Mouse (Mus musculus) liver, embryonic 16.5 days (tissue): Measurements from ENCODE around the gene Spindoc. TPM values are rescaled to one million over a fixed set of nuclear protein-coding genes. Genes with fewer than 3 reads are reported as not detected.
"Not testable (repeated sequence)": the region's sequence is repeated elsewhere in the genome, so short reads cannot be mapped to it uniquely, and the experiment has no call there.

Experiments
- ATAC-seq: fragments of 200-750 bp; cut with Nextera tagmentation; 2 replicates; pipeline ENCODE4 v1.8.0; 2017; ENCODE audit warnings: low read depth, mild to moderate bottlenecking, moderate number of reproducible peaks, moderate library complexity
- H3K27ac ChIP-seq: fragments of 300-500 bp; sonication (generic); 2 replicates; pipeline ENCODE4 v1.5.1; 2014; ENCODE audit warnings: mild to moderate bottlenecking, low read length
- H3K27me3 ChIP-seq: fragments of 300-500 bp; sonication (generic); 2 replicates; pipeline ENCODE4 v1.6.1; 2014; ENCODE audit warnings: low read depth, low read length, mixed read lengths; ENCODE audit not compliant: control insufficient read depth, insufficient read depth
- H3K36me3 ChIP-seq: fragments of 300-500 bp; sonication (generic); 2 replicates; pipeline ENCODE4 v1.6.1; 2014; ENCODE audit warnings: mild to moderate bottlenecking; ENCODE audit not compliant: control insufficient read depth, insufficient read depth
- H3K4me1 ChIP-seq: fragments of 300-500 bp; sonication (generic); 2 replicates; pipeline ENCODE4 v1.6.1; 2014; ENCODE audit warnings: low read depth, low read length, mixed read lengths; ENCODE audit not compliant: control insufficient read depth
- H3K4me2 ChIP-seq: fragments of 300-500 bp; sonication (generic); 2 replicates; pipeline ENCODE4 v1.6.1; 2014; ENCODE audit warnings: low read depth, low read length, mixed read lengths
- H3K4me3 ChIP-seq: fragments of 300-500 bp; sonication (generic); 2 replicates; pipeline ENCODE4 v1.5.1; 2014; ENCODE audit warnings: low read depth, mild to moderate bottlenecking, low read length
- H3K9ac ChIP-seq: fragments of 300-500 bp; sonication (generic); 2 replicates; pipeline ENCODE4 v1.6.1; 2014; ENCODE audit warnings: low read depth, low read length
- H3K9me3 ChIP-seq: fragments of 300-500 bp; sonication (generic); replicated peaks from 2 replicates; pipeline ENCODE4 v1.6.1; 2016; ENCODE audit warnings: low read length; ENCODE audit not compliant: control insufficient read depth
- WGBS: fragments of 180-500 bp; shearing (Covaris S2); extraction: QIAGEN DNeasy Blood & Tissue Kit; methylation state at CpG from one replicate; pipeline ENCODE4 v1.1.7; 2014; ENCODE audit not compliant: insufficient replicate concordance; 5-methylcytosine and 5-hydroxymethylcytosine counted together
- polyA plus RNA-seq: library from polyadenylated mRNA; unstranded; fragments of >200 nt; fragmentation: Nextera tagmentation; extraction: Ambion mirVana; gene quantifications from 2 replicates; pipeline ENCODE4 v1.2.1, GENCODE M21; 2015

The Spindoc gene
- polyA plus RNA-seq, 1 experiment from 2014 or later = 2.8 TPM

DNA sequence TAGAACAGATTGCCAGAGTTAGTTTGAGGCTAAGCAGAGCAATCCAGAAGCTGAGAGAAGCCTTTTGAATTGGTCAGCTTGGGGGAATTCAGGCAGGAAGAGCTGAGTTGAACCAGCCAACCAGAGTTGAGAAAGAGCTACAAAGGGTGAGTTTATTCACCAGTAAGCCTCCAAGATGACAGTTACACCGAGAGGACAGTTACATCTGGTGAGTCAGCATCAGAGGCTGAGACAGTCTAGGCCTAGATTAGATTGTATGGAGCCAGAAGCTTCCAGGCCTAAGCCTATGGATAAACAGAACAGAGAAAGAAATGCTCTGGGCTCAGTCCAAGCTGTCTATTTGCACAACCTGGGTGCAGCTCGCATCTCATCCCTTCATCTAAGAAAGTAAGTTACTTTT lies 5.2 kb downstream of the Spindoc start:
- ATAC-seq = no peak
- no peaks in the 10 kb centered on the region for H3K9me3 ChIP-seq
- 47% methylated on average over 2 of the region's 2 CpGs for WGBS
- no peak overlapping the region for H3K9ac ChIP-seq
- no peaks in the 10 kb centered on the region; the same call in 1 of the 2 replicates for H3K36me3 ChIP-seq
- no peaks in the 10 kb centered on the region for H3K27me3 ChIP-seq
- H3K4me2 ChIP-seq = no peak overlapping the region
- no peak overlapping the region for H3K27ac ChIP-seq
- H3K4me3 ChIP-seq = no peak overlapping the region
- peaks cover 7% of the 10 kb centered on the region for H3K4me1 ChIP-seq

DNA sequence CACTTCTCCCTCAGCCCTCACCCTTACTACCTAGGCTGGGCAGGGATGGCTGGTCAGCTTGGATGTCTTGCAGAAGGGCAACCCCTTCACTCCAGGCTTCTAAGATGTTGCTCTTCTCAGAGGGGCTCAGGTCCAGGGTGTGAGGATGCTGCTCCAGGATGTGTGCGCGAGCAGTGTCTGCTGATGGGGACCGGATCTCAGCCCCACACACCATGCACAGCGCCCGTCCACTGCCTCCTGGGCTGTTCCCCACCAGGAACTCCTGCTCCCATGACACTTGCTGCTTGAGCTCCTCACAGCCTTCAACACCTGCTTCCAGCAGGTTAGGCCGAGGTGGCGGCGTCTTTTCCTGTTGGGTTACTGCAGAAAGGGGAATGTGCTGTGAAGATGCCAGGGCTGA lies 8.3 kb downstream of the Spindoc start:
- no peak overlapping the region for H3K9ac ChIP-seq
- no peak overlapping the region for H3K4me3 ChIP-seq
- no peak overlapping the region for H3K27ac ChIP-seq
- WGBS = 84% methylated on average over 8 of the region's 8 CpGs
- H3K4me2 ChIP-seq = no peak overlapping the region
- peaks cover 3% of the 10 kb centered on the region for H3K36me3 ChIP-seq
- ATAC-seq = no peak
- H3K9me3 ChIP-seq = no peaks in the 10 kb centered on the region
- H3K4me1 ChIP-seq = no peaks in the 10 kb centered on the region
- H3K27me3 ChIP-seq = no peaks in the 10 kb centered on the region

DNA sequence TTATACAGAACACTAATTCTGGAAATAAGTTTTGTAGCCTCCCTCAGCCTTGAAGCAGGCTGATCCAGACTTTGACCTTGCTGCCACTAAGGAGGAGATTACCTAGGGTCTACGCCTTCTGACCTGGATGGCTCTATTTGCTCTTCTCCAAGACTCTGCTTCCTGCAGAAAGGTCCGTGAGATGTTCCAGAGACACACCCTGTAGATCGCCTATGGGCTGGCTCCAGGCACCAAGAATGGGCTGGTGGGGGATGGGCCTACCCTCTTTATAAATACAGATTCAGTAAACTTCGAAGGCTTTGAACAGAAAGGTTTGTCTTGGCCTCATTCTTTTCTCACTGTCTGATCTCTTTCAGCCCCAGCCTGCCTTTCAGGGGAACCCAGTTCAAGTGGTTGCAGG lies 13.3 kb downstream of the Spindoc start:
- H3K9me3 ChIP-seq, H3K4me1 ChIP-seq, H3K27ac ChIP-seq, H3K27me3 ChIP-seq, ATAC-seq, H3K9ac ChIP-seq, H3K36me3 ChIP-seq, H3K4me2 ChIP-seq, H3K4me3 ChIP-seq: not testable (repeated sequence)
- WGBS = 63% methylated on average over 4 of the region's 4 CpGs

DNA sequence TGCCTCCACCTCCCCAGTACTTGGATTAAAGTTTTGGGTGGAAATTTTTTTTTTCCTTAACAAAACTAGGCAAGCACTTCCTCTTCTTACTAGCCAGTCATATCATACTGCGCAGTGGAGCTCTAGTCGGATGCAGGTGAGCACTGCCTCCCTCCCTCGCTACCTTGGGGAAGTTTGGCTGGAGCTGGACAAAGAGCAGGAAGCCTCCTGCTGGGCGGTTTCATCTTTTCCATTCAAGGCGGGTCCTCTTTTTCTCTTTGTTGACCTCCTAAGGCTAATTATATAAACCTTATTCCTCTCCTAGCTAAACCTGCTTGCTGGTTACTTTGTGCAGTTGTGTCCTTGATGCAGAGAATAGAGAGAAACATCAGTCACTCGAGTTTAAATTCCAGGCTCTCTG lies 29.2 kb downstream of the Spindoc start:
- H3K27ac ChIP-seq = no peak overlapping the region
- no peaks in the 10 kb centered on the region for H3K36me3 ChIP-seq
- H3K4me3 ChIP-seq = no peak overlapping the region
- H3K4me2 ChIP-seq = no peak overlapping the region
- no peak for ATAC-seq
- no peak overlapping the region for H3K9ac ChIP-seq
- H3K9me3 ChIP-seq = no peaks in the 10 kb centered on the region
- 50% methylated on average over 6 of the region's 6 CpGs for WGBS
- H3K4me1 ChIP-seq = no peaks in the 10 kb centered on the region
- H3K27me3 ChIP-seq = no peaks in the 10 kb centered on the region

DNA sequence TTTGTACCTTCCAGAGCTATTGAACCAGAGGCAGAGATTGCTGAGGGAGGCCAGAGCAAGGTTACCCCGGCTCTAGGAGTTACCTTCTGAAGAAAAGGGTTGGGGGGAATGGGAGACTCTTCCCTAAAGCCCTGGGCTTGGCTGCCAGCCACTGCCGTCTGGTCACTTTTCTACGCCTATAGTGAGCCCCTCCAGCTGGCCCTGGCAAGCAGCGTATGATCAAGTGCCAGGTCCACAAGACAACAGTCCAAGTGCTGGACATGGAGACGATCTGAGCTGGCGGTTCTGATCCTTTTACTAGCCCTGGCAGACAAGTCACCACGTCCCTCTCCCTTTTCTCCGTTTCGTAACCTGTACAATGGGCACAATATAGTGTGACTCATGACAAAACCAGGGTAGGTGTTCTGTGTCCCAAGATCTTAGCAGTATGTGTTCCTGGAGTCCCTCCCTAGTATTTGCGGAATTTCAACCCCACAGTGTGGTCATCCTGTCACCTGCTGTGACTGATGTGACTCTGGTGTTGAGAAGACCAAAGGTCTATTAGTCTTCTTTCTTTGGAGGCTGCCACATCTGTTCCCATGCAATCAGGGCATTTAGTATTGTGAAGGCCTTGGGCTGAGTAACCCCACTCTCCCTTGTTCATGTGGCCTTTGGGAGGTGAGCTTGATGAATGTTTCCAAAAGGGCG lies 29.8 kb downstream of the Spindoc start:
- H3K9ac ChIP-seq = no peak overlapping the region
- H3K9me3 ChIP-seq = no peaks in the 10 kb centered on the region
- H3K4me1 ChIP-seq = no peaks in the 10 kb centered on the region
- H3K4me3 ChIP-seq = no peak overlapping the region
- H3K36me3 ChIP-seq = no peaks in the 10 kb centered on the region
- H3K4me2 ChIP-seq = no peak overlapping the region
- 74% methylated on average over 11 of the region's 11 CpGs for WGBS
- H3K27ac ChIP-seq = no peak overlapping the region
- no peak for ATAC-seq
- no peaks in the 10 kb centered on the region for H3K27me3 ChIP-seq

DNA sequence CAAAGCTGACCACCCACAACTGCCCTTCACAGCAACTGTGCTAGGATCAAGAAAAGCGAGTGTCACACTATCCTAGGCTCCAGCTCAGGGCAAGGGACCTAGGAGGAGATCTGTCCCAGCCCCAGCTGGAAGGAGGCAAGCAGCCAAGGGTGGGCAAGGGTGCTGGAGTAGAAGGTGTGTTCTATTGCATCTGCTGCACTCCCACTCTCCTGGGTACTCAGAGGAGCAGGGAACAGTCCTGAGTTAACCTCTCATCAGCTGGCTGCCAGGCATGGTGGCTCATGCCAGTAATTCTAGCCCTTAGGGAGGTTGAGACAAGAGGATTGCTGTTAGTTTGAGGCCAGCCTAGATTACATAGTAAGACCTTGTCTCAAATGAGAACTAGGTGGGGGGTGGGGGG lies 32.8 kb downstream of the Spindoc start:
- Histone ChIP-seq H3K4me3 (no peak overlapping the region), H3K9ac (no peak overlapping the region), H3K27me3 (no peaks in the 10 kb centered on the region), H3K27ac (no peak overlapping the region), H3K4me2 (no peak overlapping the region), H3K4me1 (no peaks in the 10 kb centered on the region; the same call in 1 of the 2 replicates), H3K9me3 (no peaks in the 10 kb centered on the region), H3K36me3 (no peaks in the 10 kb centered on the region)
- WGBS = 70% methylated on average over 1 of the region's 1 CpGs
- no peak for ATAC-seq

DNA sequence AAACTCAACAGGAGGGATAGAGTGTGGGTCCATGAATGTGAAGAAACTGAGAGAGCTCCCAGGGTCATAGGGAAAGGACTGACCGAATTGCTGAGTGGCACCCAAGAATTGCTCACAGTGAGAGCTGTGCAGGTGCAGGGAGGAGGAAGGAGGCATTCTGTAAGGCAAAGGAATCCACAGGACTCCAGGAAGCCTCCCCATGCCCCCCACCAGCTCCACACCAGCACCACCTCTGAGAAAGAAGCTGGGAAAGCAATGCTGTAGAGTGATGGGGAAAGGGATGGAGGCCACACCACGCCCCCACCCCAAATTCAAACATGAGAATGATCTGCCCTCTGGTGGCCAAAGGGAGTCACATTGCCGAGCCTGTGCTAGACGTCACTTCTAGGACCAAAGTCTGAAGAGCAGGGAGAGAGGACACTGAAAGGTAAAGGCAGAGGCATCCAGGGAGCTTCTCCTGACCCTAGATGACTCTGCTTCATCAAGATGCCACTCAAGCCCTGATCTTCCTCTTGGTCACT lies 37.5 kb downstream of the Spindoc start:
- H3K9me3 ChIP-seq = no peaks in the 10 kb centered on the region
- H3K4me3 ChIP-seq = no peak overlapping the region
- H3K27ac ChIP-seq = no peak overlapping the region
- H3K9ac ChIP-seq = no peak overlapping the region
- H3K4me2 ChIP-seq = no peak overlapping the region
- no peaks in the 10 kb centered on the region for H3K27me3 ChIP-seq
- 10% methylated on average over 4 of the region's 4 CpGs for WGBS
- peaks cover 11% of the 10 kb centered on the region for H3K4me1 ChIP-seq
- no peaks in the 10 kb centered on the region for H3K36me3 ChIP-seq
- no peak for ATAC-seq

DNA sequence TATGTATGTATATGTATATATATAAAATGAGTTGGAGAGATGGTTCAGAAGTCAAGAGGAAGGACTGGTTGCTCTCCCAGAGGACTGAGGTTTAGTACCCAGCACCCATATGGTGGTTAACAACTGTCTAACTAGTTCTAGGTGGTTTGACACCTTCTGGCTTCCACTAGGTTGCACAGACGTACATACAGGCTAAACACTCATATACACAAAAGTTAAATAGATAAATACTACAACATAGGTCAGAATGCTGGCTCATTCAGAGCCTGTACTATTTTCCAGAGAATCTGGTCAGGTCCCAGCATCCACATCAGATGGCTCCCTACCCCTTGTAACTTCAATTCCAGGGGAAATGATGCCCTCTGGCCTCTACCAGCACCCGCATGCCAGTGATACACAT lies 40.1 kb downstream of the Spindoc start:
- Histone ChIP-seq H3K9ac (peak overlapping the region; percentile 97; the same call in 1 of the 2 replicates), H3K4me3 (no peak overlapping the region; the same call in 1 of the 2 replicates), H3K36me3 (no peaks in the 10 kb centered on the region), H3K27me3 (no peaks in the 10 kb centered on the region), H3K27ac (peak overlapping the region; percentile 96; the same call in 1 of the 2 replicates), H3K9me3 (no peaks in the 10 kb centered on the region), H3K4me2 (peak overlapping the region; percentile 85), H3K4me1 (peaks cover 37% of the 10 kb centered on the region)
- ATAC-seq = no peak
- 83% methylated on average over 2 of the region's 2 CpGs for WGBS

DNA sequence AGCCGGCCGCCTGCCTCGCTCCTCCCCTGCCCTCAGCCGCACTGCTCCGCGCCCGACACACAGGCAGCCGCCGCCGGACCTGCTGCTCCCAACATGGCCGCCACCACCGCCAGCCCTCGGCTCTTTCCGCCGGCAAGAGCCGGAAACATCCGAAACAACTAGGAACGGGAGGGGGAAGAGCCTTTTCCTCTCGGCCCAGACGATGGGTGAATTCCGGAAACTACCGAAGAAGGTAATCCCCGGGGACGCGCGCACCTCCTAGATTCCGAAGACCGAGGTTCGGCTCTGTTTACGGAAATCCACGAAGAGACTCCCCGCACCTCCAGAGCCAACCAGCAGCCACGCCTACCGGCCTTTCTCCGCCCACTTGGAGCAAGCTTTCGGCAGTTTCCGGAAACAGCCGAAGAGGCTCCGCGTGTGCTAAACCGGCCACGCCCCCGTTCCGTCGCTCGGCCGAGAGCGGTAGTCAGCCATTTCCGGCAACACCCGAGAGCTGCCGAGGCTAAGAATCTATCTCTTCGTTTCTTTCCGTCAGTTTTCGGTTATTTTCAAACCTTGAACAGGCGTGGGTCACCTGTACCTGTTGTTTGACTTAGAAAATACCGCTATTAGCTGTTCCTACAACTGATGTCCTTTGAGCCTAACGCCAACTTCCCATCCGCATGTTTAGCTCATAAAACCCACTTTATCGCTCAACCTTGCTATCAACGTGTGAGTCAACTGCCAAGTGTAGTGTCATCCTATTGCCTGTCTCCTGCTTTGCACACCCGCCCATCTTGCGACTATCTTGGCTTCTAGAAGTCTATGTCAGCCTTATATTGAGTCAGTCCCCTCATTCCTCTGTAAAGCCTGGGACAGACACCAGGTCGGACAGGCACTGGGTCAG lies 41.0 kb downstream of the Spindoc start, which contains the start of gene Mark2:
Gene Mark2, minus strand, starts transcription at position 349 of the 886 bp plus-strand sequence.
- peak within 1 kb of the TSS; percentile 97 for H3K4me3 ChIP-seq
- no peaks in the 10 kb centered on the region for H3K9me3 ChIP-seq
- peak; percentile 87 for ATAC-seq
- 1% methylated on average over 63 of the region's 63 CpGs for WGBS
- no peaks in the 10 kb centered on the region for H3K27me3 ChIP-seq
- peak within 1 kb of the TSS; percentile 96 for H3K27ac ChIP-seq
- H3K9ac ChIP-seq = peak within 1 kb of the TSS; percentile 97
- peaks cover 46% of the 10 kb centered on the region for H3K4me1 ChIP-seq
- H3K36me3 ChIP-seq = no peaks in the 10 kb centered on the region
- peak within 1 kb of the TSS; percentile 89 for H3K4me2 ChIP-seq
